Mouse (Mus musculus) urinary bladder, postnatal 14 days (tissue): ENCODE measurements at regions not wholly inside any gene's neighbourhood (a gene's known extent, or its start where the extent isn't known, plus 50 kb on each side); places are given as distances from the start of the nearest gene placed in this dataset.
A peak's percentile ranks its signal among the peaks of the same experiment; 100 is the strongest.

ENCODE experiments used
- DNase-seq: peaks from one replicate; pipeline ENCODE4 v3.0.0; 2021; ENCODE audit warnings: low spot score

DNA sequence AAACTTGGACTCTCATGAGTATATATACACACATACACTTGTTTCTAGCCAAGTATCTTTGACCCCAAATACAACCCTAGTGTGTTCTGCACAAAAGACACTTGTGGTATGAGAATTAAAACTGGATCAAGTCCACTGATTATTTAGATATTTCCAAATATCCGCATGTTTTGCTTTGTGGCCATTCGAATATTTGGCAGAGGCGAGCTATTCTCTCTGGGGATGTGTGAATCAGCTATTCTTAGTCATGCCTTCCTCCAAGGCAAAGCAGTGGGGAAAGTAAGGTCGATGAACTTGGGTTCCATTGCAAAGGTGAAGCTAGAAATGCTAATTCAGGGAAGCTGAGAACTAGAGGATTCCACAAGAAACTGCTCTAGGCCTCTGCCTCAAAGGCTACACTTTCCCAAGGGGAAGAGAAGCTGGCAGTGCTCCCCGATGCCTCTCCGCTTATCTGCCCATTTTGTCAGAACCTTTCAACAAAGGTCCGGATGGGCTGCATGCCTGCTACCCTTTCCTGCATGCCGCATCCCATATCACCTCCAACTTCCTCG is 154.4 kb downstream of the Snx19 start:
- DNase-seq = no peak

DNA sequence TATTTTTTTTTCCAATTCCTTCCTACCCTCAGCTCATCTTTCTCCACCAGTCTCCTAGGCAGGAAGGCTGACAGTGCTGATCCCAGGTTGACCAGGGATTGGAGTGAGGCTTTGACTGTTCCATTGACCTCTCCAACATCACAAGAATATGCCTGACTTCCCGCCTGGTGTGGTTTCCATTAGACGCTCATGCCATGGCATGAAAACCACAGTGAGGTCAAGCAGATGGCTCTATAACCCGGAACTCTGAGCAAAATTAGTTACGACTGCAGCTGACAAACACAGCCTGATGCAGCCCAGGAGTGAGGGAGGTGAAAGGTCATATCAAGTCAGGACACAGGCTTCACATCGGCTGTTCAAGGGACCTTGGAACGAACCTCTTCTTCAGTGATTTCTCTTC is 153.6 kb downstream of the Snx19 start:
- no peak for DNase-seq

DNA sequence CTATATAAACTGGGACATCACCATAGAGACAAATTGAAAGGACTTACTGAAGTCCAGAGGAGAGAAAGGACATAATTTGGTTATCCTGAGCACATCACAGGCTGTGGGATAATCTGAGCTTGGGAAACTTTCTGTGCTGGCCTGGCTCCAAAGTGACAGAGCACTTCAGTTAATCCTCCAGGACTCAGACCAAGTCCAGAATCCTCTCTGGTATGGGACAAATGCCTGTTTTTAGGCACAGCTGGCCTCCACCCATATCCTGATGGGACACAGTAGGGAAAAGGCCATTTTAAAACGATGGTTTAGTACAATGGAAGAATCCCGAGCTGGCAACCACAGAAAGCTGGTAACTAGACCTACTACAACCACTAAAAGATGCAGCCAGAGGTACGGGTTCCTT is 151.3 kb downstream of the Snx19 start:
- peak; percentile 40 for DNase-seq

DNA sequence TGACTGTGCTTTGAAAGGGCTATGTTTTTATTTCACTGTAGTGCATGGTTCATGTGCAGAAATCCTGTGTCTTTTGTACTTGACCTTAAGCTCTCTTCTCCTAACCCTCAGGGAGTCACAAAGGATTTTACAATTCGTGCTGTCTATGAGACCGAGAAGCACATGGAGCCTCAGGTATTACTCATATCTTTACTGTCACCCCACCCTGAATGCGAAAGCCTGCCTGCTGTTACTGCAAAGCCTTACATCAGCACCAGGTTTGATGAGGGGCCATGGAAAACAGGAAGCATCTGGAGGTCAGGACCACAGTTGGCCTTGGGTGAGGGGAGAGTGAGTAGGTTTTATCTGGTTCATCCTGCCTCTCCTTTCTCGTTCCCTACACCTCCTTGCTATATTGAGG is 150.3 kb downstream of the Snx19 start:
- no peak for DNase-seq

DNA sequence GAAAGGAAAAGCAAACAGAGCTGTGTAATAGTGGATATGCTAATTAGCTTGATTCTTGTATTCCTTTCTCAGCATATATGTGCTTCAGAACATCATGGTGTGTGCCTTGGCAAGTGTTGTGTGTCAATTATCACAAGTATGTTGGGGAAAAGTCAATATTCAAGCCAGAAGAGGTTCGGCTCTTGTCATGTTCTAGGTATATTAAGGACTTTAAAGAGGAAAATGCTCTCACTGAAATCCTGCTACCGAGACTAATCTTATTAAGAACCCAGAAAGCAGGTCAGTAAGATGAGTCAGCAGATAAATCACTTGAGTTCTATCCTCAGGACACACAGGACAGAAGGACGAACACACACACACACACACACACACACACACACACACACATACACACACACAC is 148.6 kb downstream of the Snx19 start:
- DNase-seq = no peak

DNA sequence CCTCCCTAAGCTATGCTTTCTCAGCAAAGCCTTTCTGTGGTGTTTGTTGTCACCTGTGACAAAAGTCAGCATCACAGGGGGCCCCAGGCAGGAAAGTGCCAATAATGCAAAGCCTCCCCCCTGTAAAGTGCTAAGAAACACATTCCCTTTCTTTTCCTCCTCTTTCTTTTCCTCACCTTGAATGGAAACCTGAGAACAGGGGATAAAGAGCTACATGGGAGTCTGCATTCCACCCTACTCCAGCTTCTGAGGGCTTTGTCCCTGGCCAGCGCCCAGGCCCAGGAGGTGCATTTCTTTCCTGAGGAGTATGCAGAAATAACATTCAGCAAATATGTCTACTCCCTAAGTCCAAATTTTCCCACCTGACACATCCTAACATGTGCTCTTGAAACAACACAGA is 146.4 kb downstream of the Snx19 start:
- DNase-seq = no peak

DNA sequence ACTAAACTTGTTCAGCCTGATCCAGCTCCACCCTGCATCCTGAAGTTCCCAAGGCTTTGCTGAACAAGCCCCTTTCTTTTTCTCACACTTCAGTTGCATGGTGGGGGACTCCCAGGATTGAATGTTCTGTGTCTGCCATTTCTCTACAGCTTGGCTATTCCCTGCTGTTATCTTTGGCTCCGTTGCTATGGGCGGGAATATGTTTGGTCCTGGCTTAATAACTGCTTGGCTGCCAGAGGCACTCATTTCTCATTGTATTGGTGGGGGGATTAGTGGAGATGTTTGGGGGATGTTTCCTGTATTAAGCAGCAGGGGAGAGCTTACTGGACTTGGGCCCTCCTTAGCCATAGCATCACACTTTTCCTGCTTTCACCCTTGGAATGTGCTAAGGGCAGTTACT is 144.1 kb downstream of the Snx19 start:
- no peak for DNase-seq

DNA sequence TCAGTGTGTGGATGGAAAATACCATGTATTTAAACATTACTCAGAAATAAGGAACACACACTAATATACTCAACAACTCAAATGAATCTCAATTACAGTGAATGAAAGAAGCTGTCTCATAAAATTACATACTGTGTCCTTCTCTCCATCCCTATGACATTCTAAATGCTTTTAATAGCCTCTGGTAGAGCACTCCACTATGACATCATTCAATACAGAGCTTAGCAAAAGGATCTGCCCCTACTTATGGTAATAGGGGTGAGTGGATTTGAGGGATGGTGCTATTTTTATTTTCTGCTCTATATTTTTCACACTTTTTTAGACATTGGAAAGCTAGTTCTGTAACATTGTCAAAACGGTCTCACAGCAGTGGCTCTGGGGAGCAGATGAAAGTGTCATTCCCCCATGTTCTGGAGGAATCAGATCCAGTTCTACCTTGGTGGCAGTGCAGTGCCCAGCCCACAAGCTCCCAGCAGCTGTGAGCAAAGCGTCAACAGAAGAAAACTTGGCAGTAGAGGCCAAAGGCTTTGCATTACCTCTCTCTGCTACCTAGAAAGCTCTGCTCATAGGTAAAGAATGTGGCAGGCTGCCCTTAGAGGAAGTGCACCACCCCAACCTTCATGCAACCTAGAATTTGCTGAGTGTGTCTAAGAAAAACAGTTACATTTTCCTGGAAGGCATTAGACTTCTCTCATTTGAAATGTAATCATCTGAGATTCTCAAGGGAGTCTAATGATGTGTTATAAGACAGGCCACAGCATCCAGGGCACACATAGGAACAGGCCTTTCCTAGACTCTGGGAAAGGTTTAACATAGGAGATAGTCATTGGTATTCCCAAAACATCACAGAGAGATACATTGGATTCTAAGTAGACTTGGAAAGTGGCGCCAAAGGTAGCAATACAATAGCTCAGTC is 138.1 kb downstream of the Snx19 start:
- no peak for DNase-seq

DNA sequence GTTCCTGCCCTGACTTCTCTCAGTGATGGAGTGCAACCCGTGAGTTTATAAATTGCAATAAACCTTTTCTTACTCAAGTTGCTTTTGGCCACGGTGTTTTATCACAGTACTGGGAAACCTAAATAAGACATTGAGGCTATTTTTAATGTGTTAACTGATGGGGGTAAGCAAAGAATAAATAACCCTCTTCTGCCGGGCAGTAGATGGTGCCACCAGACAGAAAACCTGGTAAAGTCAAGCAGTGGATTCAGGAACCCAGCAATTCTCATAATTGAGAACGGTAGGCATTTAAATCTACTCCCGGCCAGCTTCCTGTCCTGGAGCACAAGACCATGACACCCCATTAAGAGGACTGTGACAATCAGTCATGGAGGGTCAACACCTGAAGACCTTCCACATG is 136.5 kb downstream of the Snx19 start:
- no peak for DNase-seq

DNA sequence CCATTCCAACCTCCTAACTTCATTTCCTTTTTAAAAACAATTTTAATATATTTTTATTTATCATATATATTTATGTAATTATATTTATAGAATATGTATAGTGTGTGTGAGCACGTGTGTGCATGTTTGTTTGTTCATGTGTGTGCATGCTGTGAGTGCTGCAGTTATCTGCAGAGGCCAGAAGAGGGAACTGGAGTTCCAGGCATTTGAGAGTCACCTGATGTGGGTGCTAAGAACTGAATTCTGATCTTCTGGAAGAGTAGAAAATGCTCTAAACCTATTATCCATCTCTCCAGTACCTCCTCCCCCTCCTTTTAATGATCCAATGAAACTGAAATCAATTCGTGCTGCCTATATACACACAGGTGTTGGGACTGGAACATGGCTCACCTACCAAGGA is 128.0 kb downstream of the Snx19 start:
- DNase-seq = no peak

DNA sequence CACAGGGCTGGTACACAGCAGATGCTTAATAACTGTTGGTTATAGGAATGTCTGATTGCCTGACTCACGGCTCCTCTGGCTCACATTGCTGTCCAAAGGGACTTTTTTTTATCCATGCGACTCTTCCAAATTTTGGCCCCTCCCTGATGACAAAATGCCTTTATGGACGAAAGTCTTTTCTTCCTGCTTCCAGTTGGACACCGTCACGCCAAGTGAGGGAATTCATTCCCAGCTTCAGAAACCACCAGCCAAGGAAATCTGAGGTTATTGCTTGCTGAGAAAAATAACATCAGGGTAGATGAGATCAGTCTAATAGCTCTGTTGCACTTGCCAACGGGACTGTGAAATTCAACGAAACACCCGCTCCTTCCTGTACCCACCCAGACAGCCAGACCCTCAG is 125.8 kb downstream of the Snx19 start:
- DNase-seq = no peak

DNA sequence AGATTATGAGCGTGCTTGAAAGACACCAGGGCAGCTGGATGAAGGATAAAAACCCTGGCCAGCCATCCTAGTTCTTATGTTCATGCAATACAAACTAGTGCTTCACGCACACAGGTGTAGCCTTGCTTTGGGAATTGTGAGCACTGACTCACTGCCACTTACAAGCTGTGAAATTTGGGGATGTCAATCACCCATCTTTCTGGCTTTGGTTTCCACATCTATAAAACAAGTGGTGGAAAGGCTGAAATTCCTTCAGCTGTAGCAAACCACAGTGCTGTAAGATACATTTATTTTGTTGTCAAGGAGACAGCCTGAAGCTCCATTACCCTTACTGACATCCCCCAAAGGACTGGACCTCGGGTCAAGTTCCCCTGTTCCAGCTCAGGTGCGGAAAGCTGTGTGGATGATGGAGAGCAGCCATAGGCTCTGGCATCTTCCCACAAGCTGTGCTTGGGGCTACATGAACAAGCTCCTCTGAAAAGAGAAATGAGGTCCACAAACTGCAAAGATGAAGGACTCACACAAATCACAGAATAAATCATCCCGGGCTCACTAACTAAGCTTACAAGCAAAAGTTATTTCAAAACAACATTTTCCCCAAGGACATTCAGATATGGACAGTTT is 123.1 kb downstream of the Snx19 start:
- DNase-seq = no peak

DNA sequence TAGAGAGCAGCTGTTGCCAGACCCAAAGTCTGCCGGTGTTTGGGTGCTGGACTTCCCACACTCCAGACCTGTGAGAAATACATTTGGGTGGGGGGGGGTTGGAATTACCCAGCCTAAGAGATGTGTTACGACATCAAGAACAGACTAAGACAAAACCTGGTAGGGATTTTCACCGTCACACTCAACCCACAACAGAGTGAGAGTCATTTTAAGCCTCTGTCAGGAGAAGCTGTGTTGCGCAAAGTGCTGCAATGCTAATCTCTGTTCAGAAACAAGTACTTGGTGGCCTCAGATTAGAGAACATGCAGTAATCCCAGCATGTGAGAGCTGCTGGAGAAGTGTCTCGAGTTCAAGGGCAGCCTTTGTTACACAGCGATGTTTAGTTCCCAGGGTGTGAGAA is 113.0 kb downstream of the Snx19 start:
- no peak for DNase-seq

DNA sequence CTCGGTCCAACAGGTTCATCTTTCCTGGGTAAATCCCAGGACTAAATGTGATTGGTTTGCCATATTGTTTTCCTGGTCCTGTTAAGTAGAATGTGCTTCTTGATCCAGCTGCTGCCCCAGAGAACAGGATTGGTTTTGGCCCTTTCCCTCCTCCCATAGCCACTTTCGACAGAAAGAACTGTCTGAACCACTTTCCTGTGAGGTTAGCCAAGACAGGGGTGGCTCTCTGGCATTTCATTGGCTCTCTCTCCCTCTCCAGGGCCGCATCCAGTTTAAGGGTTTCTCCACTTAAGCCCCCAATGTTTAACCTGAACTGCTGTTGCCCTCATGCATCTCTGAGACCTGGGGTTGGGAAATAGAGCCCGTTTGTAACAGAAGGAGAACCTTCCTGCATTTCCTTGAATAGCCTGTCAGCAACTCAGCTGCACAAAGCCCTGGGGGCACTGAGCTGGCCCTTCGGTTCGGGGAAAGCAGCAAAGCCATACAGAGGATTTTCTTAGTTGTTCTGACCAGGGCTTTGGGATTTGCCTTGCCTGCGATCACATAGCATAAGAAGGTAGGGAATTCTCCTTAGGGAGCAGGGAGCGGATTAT is 109.7 kb downstream of the Snx19 start:
- no peak for DNase-seq

DNA sequence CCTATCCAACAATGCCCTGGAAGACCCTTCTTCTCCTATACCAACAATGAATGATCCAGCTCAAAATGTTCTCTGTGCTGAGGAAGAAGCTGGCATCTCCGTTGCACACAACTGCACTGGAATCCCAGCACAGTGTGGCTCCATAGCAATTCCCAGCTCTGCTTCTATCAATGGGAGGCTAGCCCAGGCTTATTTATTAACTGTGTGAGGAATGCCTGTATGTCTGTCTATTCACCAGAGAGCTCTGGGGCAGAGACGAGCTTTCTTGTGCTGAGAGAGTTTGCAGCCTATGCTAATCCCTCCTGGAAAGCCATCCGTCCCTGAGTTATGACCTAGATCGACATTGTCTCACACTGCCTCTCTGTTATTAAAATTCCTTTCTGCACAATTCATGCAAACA is 108.1 kb downstream of the Snx19 start:
- no peak for DNase-seq

DNA sequence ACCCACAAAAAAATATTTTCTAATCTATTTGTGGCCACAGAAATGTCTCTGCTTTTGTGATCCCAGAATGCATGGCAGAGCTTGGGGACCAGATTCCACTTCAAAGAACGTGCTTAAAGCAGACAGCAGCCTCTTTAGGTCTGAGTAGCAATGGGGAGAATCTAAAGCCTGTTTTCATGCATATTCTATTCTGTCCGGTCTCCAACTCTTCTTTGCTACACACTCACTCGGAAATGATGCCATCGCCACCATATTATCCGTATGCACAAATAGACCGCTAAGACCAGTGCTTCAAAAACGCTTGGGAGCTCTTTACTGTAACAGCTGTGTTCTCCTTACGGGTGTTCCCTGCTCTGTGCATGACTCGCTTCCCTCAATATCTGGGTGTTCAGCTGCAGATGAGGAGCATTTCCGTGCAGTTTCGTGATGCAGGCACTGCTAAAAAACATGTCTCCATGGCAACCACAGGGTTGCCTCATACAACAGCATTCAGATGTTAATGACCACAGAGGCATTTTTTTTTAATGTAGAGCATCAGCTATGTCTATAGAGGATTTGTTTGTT is 107.0 kb downstream of the Snx19 start:
- DNase-seq = no peak

DNA sequence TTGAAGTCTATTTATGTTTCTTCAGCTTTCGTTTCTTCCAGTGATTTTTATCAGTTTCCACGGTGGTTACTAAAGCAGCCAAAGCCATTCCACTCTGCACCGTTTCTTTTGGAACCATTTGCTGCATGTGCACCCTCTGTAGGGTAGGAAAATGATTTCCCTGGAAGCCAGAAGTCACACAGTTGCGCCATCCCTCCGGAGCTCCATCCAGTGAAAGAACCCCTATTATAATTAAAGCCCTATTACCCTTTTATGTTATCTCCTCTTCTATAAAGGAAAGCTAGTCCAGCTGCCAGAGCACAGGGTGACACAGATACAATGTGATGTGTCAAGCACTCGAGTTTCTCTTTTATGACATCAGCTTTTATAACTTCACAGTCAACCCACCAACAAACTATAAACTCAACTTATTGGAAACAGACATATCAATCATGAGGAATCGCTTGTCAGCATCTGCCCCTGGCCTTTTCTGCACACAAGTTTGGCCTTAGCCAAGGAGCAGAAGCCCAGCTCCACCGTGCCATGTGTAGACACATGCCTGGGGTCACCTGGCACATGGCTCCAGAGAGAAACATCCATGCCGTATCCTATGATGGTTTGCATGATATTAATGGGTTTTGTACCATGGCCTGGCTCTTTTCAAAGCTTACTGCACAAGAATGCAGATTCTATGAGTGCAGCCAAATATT is 106.3 kb downstream of the Snx19 start:
- DNase-seq = no peak

DNA sequence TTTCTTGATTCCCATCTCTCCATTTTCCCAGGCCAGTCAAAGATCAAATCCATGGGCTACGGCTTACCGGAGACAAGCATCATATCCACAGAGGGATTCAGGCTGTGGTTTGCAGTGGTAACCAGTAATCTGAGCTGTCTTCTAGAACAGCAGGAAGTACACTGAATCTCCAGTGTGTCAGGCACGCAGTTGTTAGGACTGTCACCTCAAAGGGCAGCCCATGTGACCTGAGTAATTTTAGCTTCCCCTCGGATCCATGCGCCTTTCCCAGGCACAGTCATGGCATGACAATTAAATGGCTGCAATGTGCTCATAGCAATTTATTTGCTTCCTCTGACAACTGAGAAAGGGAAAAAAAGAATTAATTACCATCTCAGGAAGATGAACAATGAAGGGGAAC is 98.2 kb downstream of the Snx19 start:
- DNase-seq = no peak

DNA sequence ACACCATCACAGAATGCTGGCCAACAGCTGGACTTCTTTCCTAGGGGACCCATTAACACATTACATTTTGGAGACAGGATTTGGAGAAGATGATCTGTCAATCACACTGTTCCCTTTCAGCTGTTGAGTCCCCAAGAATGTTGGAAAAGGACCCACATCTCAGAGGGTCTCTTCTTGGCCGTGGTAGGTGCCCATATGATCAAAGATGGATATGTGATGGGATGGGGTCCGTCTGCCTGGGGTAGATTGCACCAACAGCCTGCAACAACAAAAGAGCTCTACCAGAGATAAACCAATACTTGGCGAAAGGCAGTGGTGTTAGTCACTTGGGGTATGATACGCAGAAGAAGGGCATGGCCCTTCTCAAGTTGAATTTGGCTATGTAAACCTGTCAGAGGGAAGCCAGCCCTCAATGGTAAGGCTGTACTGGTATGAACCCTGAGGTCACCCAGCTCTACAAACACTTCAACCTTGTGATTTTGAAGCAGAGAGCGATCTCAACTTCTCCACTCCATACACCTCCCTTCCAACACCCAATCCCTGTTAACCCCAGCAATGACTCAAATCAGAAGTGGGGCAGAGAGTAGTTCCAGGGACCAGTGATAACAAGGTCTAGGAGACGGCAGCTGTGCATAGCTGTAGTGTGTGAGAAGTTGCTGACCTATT is 97.6 kb downstream of the Snx19 start:
- DNase-seq = no peak

DNA sequence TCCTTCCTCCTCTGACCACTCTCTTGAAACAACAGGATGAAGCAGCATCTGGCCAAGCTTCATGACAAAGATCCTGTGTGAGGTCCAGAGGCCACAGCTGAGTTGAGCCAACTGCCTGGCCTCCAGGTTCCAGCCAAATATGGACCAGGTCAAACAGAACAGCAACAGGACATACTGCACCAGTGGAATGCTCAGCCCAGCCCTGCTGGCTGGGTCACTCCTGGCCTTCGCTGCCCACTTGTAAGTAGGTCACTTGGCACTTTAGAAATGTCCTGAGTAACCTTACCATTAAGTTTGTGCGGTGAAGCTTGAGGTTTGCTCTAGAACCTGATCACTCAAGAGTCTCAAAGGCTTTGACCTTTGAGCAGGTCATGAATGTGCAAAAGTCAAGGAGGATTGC is 96.9 kb downstream of the Snx19 start:
- no peak for DNase-seq

DNA sequence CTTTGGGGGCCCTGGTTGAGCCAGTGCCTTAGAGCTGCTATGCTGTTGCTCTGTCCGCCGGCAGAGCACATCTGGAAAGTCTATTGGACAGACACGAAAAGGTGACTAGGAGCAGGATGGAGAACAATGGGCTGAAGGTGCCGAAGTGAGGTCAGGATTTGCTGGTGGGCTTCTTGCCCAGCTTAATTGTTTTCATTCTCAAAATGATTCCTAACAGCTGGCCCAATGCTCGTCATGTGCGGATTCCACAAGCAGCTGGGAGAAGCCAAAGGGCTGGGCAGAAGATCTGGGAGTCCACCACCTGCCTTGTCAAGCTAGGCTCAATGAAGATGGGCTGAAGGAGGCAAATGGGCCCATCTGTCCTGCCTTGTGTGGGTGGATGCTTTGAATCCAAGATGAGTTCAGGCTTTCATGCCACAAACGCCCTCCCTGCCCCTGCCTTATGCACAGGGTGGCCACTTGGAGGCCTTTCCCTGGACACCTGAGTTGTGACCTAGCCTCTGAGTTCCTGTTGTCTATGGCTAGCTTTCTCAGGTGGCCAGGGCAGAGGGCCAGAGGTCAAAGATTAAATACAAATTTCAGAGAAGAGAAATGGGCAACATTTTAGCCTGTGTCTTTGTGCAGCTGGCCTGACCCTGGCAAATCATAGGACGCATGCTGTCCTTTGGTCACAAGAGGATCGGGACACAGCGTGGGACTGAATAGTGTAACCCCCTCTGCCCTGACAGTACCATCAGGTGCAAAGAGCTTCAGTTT is 95.9 kb downstream of the Snx19 start:
- DNase-seq = no peak
